Mouse (Mus musculus): ENCODE data around the gene Hcn1. TPM values are rescaled to one million over a fixed set of nuclear protein-coding genes. Genes with fewer than 3 reads are reported as not detected.

The Hcn1 gene
- polyA plus RNA-seq, 1 experiment from 2014 or later = 0.67 TPM

- H3K4me1 ChIP-seq (replicated peaks; ENCODE audit: control insufficient read depth, insufficient read depth, low read length) = no peaks in the 10 kb centered on the region
- no peak overlapping the region for H3K4me3 ChIP-seq (replicated peaks; ENCODE audit: low read length)
- no peaks in the 10 kb centered on the region for H3K36me3 ChIP-seq (ENCODE audit: control insufficient read depth, insufficient read depth)
- no peak overlapping the region for H3K9ac ChIP-seq (replicated peaks; ENCODE audit: low read depth, low read length)
- 68% methylated on average over 5 of the region's 5 CpGs for WGBS
- no peaks in the 10 kb centered on the region for H3K9me3 ChIP-seq (ENCODE audit: control insufficient read depth, low read length)
- H3K27me3 ChIP-seq (replicated peaks; ENCODE audit: control insufficient read depth, insufficient read depth, low read length) = no peaks in the 10 kb centered on the region
- no peak overlapping the region for H3K27ac ChIP-seq (ENCODE audit: low read length)
- no peak overlapping the region for H3K4me2 ChIP-seq (ENCODE audit: low read length)
- ATAC-seq = no peak
These were observed 74.3 kb downstream of the Hcn1 start for GRCm38 (mm10) chr13:117676418-117676817.

GRCm38 (mm10) chr13:117687670-117688069, 85.5 kb downstream of the Hcn1 start:
- no peak overlapping the region for H3K9ac ChIP-seq (replicated peaks; ENCODE audit: low read depth, low read length)
- no peak overlapping the region for H3K4me2 ChIP-seq (ENCODE audit: low read length)
- ATAC-seq = no peak
- H3K27me3 ChIP-seq (replicated peaks; ENCODE audit: control insufficient read depth, insufficient read depth, low read length) = no peaks in the 10 kb centered on the region
- H3K9me3 ChIP-seq (ENCODE audit: control insufficient read depth, low read length) = no peaks in the 10 kb centered on the region
- H3K4me1 ChIP-seq (replicated peaks; ENCODE audit: control insufficient read depth, insufficient read depth, low read length) = no peaks in the 10 kb centered on the region
- 90% methylated on average over 7 of the region's 7 CpGs for WGBS
- H3K27ac ChIP-seq (ENCODE audit: low read length) = no peak overlapping the region
- H3K4me3 ChIP-seq (replicated peaks; ENCODE audit: low read length) = no peak overlapping the region
- H3K36me3 ChIP-seq (ENCODE audit: control insufficient read depth, insufficient read depth) = no peaks in the 10 kb centered on the region

- WGBS = 74% methylated on average over 1 of the region's 1 CpGs
- Histone ChIP-seq H3K27ac (ENCODE audit: low read length) (no peak overlapping the region), H3K9me3 (ENCODE audit: control insufficient read depth, low read length) (no peaks in the 10 kb centered on the region), H3K27me3 (replicated peaks; ENCODE audit: control insufficient read depth, insufficient read depth, low read length) (no peaks in the 10 kb centered on the region), H3K36me3 (ENCODE audit: control insufficient read depth, insufficient read depth) (no peaks in the 10 kb centered on the region), H3K9ac (replicated peaks; ENCODE audit: low read depth, low read length) (no peak overlapping the region), H3K4me2 (ENCODE audit: low read length) (no peak overlapping the region), H3K4me1 (replicated peaks; ENCODE audit: control insufficient read depth, insufficient read depth, low read length) (no peaks in the 10 kb centered on the region), H3K4me3 (replicated peaks; ENCODE audit: low read length) (no peak overlapping the region)
- ATAC-seq = no peak
These were observed 92.7 kb downstream of the Hcn1 start for GRCm38 (mm10) chr13:117694729-117695332.

- Histone ChIP-seq H3K9me3 (ENCODE audit: control insufficient read depth, low read length) (no peaks in the 10 kb centered on the region), H3K27ac (ENCODE audit: low read length) (no peak overlapping the region), H3K36me3 (ENCODE audit: control insufficient read depth, insufficient read depth) (no peaks in the 10 kb centered on the region), H3K4me1 (replicated peaks; ENCODE audit: control insufficient read depth, insufficient read depth, low read length) (no peaks in the 10 kb centered on the region), H3K27me3 (replicated peaks; ENCODE audit: control insufficient read depth, insufficient read depth, low read length) (no peaks in the 10 kb centered on the region), H3K4me2 (ENCODE audit: low read length) (no peak overlapping the region), H3K9ac (replicated peaks; ENCODE audit: low read depth, low read length) (no peak overlapping the region), H3K4me3 (replicated peaks; ENCODE audit: low read length) (no peak overlapping the region)
- no peak for ATAC-seq
These were observed 103.5 kb downstream of the Hcn1 start for GRCm38 (mm10) chr13:117705573-117705972.

- H3K4me1 ChIP-seq (replicated peaks; ENCODE audit: control insufficient read depth, insufficient read depth, low read length) = no peaks in the 10 kb centered on the region
- H3K9ac ChIP-seq (replicated peaks; ENCODE audit: low read depth, low read length) = no peak overlapping the region
- H3K36me3 ChIP-seq (ENCODE audit: control insufficient read depth, insufficient read depth) = no peaks in the 10 kb centered on the region
- H3K27ac ChIP-seq (ENCODE audit: low read length) = no peak overlapping the region
- no peaks in the 10 kb centered on the region for H3K27me3 ChIP-seq (replicated peaks; ENCODE audit: control insufficient read depth, insufficient read depth, low read length)
- 70% methylated on average over 3 of the region's 3 CpGs for WGBS
- ATAC-seq = peak; percentile 45; the same call in 1 of the 2 replicates
- H3K9me3 ChIP-seq (ENCODE audit: control insufficient read depth, low read length) = no peaks in the 10 kb centered on the region
- H3K4me2 ChIP-seq (ENCODE audit: low read length) = no peak overlapping the region
- no peak overlapping the region for H3K4me3 ChIP-seq (replicated peaks; ENCODE audit: low read length)
These were observed 103.9 kb downstream of the Hcn1 start for GRCm38 (mm10) chr13:117705997-117706396.

- no peak overlapping the region for H3K4me3 ChIP-seq (replicated peaks; ENCODE audit: low read length)
- H3K27me3 ChIP-seq (replicated peaks; ENCODE audit: control insufficient read depth, insufficient read depth, low read length) = no peaks in the 10 kb centered on the region
- 83% methylated on average over 2 of the region's 2 CpGs for WGBS
- no peaks in the 10 kb centered on the region for H3K4me1 ChIP-seq (replicated peaks; ENCODE audit: control insufficient read depth, insufficient read depth, low read length)
- no peak overlapping the region for H3K9ac ChIP-seq (replicated peaks; ENCODE audit: low read depth, low read length)
- ATAC-seq = no peak
- H3K27ac ChIP-seq (ENCODE audit: low read length) = no peak overlapping the region
- H3K4me2 ChIP-seq (ENCODE audit: low read length) = no peak overlapping the region
- H3K9me3 ChIP-seq (ENCODE audit: control insufficient read depth, low read length) = no peaks in the 10 kb centered on the region
- no peaks in the 10 kb centered on the region for H3K36me3 ChIP-seq (ENCODE audit: control insufficient read depth, insufficient read depth)
These were observed 104.4 kb downstream of the Hcn1 start for GRCm38 (mm10) chr13:117706496-117706895.

GRCm38 (mm10) chr13:117706986-117707738, 105.0 kb downstream of the Hcn1 start:
- Histone ChIP-seq H3K9me3 (ENCODE audit: control insufficient read depth, low read length) (no peaks in the 10 kb centered on the region), H3K27me3 (replicated peaks; ENCODE audit: control insufficient read depth, insufficient read depth, low read length) (no peaks in the 10 kb centered on the region), H3K4me1 (replicated peaks; ENCODE audit: control insufficient read depth, insufficient read depth, low read length) (no peaks in the 10 kb centered on the region), H3K4me2 (ENCODE audit: low read length) (no peak overlapping the region), H3K9ac (replicated peaks; ENCODE audit: low read depth, low read length) (no peak overlapping the region), H3K27ac (ENCODE audit: low read length) (no peak overlapping the region), H3K4me3 (replicated peaks; ENCODE audit: low read length) (no peak overlapping the region), H3K36me3 (ENCODE audit: control insufficient read depth, insufficient read depth) (no peaks in the 10 kb centered on the region)
- ATAC-seq = peak; percentile 47; the same call in 1 of the 2 replicates
- 79% methylated on average over 11 of the region's 11 CpGs for whole genome bisulfite sequencing

GRCm38 (mm10) chr13:117710811-117711210, 108.7 kb downstream of the Hcn1 start:
- Histone ChIP-seq H3K4me2 (ENCODE audit: low read length) (no peak overlapping the region), H3K27me3 (replicated peaks; ENCODE audit: control insufficient read depth, insufficient read depth, low read length) (no peaks in the 10 kb centered on the region), H3K4me1 (replicated peaks; ENCODE audit: control insufficient read depth, insufficient read depth, low read length) (no peaks in the 10 kb centered on the region), H3K9me3 (ENCODE audit: control insufficient read depth, low read length) (no peaks in the 10 kb centered on the region), H3K9ac (replicated peaks; ENCODE audit: low read depth, low read length) (no peak overlapping the region), H3K4me3 (replicated peaks; ENCODE audit: low read length) (no peak overlapping the region), H3K27ac (ENCODE audit: low read length) (no peak overlapping the region), H3K36me3 (ENCODE audit: control insufficient read depth, insufficient read depth) (no peaks in the 10 kb centered on the region)
- no peak for ATAC-seq

- WGBS = 38% methylated on average over 4 of the region's 4 CpGs
- no peaks in the 10 kb centered on the region for H3K4me1 ChIP-seq (replicated peaks; ENCODE audit: control insufficient read depth, insufficient read depth, low read length)
- H3K27me3 ChIP-seq (replicated peaks; ENCODE audit: control insufficient read depth, insufficient read depth, low read length) = no peaks in the 10 kb centered on the region
- H3K36me3 ChIP-seq (ENCODE audit: control insufficient read depth, insufficient read depth) = no peaks in the 10 kb centered on the region
- no peaks in the 10 kb centered on the region for H3K9me3 ChIP-seq (ENCODE audit: control insufficient read depth, low read length)
- H3K9ac ChIP-seq (replicated peaks; ENCODE audit: low read depth, low read length) = no peak overlapping the region
- H3K4me3 ChIP-seq (replicated peaks; ENCODE audit: low read length) = no peak overlapping the region
- no peak overlapping the region; the same call in 1 of the 2 replicates for H3K27ac ChIP-seq (ENCODE audit: low read length)
- no peak overlapping the region for H3K4me2 ChIP-seq (ENCODE audit: low read length)
- ATAC-seq = peak; percentile 55
These were observed 120.0 kb downstream of the Hcn1 start for GRCm38 (mm10) chr13:117722090-117722489.

Data from forebrain, embryonic 16.5 days (tissue).